7 mouse cellular contexts compared by ENCODE assay signal in genomic region chr3:87886004-87886365, GRCm38 (mm10). TPM values are rescaled to one million over a fixed set of nuclear protein-coding genes. Genes with fewer than 3 reads are reported as not detected.
DNase-seq lines count a peak whose midpoint lies in the region; ATAC-seq and TF ChIP-seq lines count a peak whose summit lies in the region.

No protein-coding gene starts in this region.

- H3K9me3 ChIP-seq in erythroblast, embryonic 14.5 days (ENCODE audit: control insufficient read depth, low read length): peaks cover 5% of the 10 kb centered on the region
- H3K9me3 ChIP-seq in intestine, postnatal 0 days (ENCODE audit: control insufficient read depth): no peaks in the 10 kb centered on the region
- no peaks in the 10 kb centered on the region for H3K9me3 ChIP-seq in midbrain, embryonic 13.5 days

- DNase-seq in layer of hippocampus, postnatal 10 days (ENCODE audit: low spot score in 2 of 2): peak; percentile 40 to 65
- DNase-seq in layer of hippocampus, adult 8-10 months (ENCODE audit: low spot score in 2 of 2): no peak

- H3K4me1 ChIP-seq in brown adipose tissue, adult 24 weeks (ENCODE audit: control insufficient read depth, insufficient read depth, insufficient read length, low read length): peaks cover 8% of the 10 kb centered on the region; the same call in 1 of the 2 replicates
- peaks cover 37% of the 10 kb centered on the region for H3K4me1 ChIP-seq in erythroblast, embryonic 14.5 days (ENCODE audit: control insufficient read depth)
- H3K4me1 ChIP-seq in intestine, postnatal 0 days (replicated peaks; ENCODE audit: control insufficient read depth, insufficient read depth, low read length): 0 out of 2 replicates have a peak, but pooled peaks cover 4% of the 10 kb centered on the region
- H3K4me1 ChIP-seq in midbrain, embryonic 13.5 days (replicated peaks): peaks cover 22% of the 10 kb centered on the region

- WGBS in intestine, postnatal 0 days: 12% methylated on average over 10 of the region's 10 CpGs
- WGBS in midbrain, embryonic 13.5 days: 15% methylated on average over 10 of the region's 10 CpGs

- H3K4me2 ChIP-seq in intestine, postnatal 0 days (replicated peaks; ENCODE audit: low read depth): peak overlapping the region; percentile 55
- peak overlapping the region; percentile 48 for H3K4me2 ChIP-seq in midbrain, embryonic 13.5 days (replicated peaks)

- H3K27ac ChIP-seq in brown adipose tissue, adult 24 weeks (replicated peaks; ENCODE audit: low read depth, low read length): no peak overlapping the region
- no peak overlapping the region for H3K27ac ChIP-seq in intestine, postnatal 0 days (ENCODE audit: low read depth, low read length)
- H3K27ac ChIP-seq in midbrain, embryonic 13.5 days: 0 out of 2 replicates have a peak overlapping the region, but pooled peaks have one; percentile 25

- peak overlapping the region; percentile 66 for H3K4me3 ChIP-seq in brown adipose tissue, adult 24 weeks (ENCODE audit: insufficient read depth, low read depth, low read length)
- H3K4me3 ChIP-seq in erythroblast, embryonic 14.5 days (replicated peaks): peak overlapping the region; percentile 100
- peak overlapping the region; percentile 84 for H3K4me3 ChIP-seq in intestine, postnatal 0 days (ENCODE audit: low read depth, low read length)
- peak overlapping the region; percentile 99 for H3K4me3 ChIP-seq in midbrain, embryonic 13.5 days (replicated peaks)

- TF ChIP-seq CTCF in intestine, postnatal 0 days (IDR thresholded peaks at IDR 0.05; ENCODE audit: low read depth): no peak

- H3K27me3 ChIP-seq in erythroblast, embryonic 14.5 days (ENCODE audit: control insufficient read depth): no peaks in the 10 kb centered on the region
- no peaks in the 10 kb centered on the region for H3K27me3 ChIP-seq in intestine, postnatal 0 days (replicated peaks; ENCODE audit: control insufficient read depth, insufficient read depth, low read length)
- no peaks in the 10 kb centered on the region for H3K27me3 ChIP-seq in midbrain, embryonic 13.5 days

- H3K9ac ChIP-seq in intestine, postnatal 0 days (ENCODE audit: low read depth, low read length): no peak overlapping the region
- no peak overlapping the region; the same call in 1 of the 2 replicates for H3K9ac ChIP-seq in midbrain, embryonic 13.5 days (replicated peaks)

- peaks cover 15% of the 10 kb centered on the region for H3K36me3 ChIP-seq in erythroblast, embryonic 14.5 days (ENCODE audit: control insufficient read depth)
- no peaks in the 10 kb centered on the region for H3K36me3 ChIP-seq in intestine, postnatal 0 days (ENCODE audit: control insufficient read depth, insufficient read depth)
- H3K36me3 ChIP-seq in midbrain, embryonic 13.5 days: no peaks in the 10 kb centered on the region

- ATAC-seq in intestine, postnatal 0 days: no peak
- no peak for ATAC-seq in midbrain, embryonic 13.5 days
- ATAC-seq in frontal cortex, adult (ENCODE audit: low TSS enrichment): no peak; the same call in 1 of the 2 replicates

RNA-seq across cellular contexts. Expression of gene Prcc, which starts 0.6 kb away (rescaled TPM):
- total RNA-seq in layer of hippocampus, postnatal 10 days (2021): 10 to 100 TPM; 62.3 to 66.4 TPM
- total RNA-seq in layer of hippocampus, adult 8-10 months (2022): 10 to 100 TPM; 53.2 to 58.8 (median 53.7) TPM
- polyA plus RNA-seq in brown adipose tissue, adult 24 weeks (2012; ENCODE audit: insufficient read depth, insufficient read length, missing spikeins): 25.6 and 28.7 TPM in 2 replicates
- polyA plus RNA-seq in erythroblast, embryonic 14.5 days (2012): 11.4 and 11.7 TPM in 2 replicates
- polyA plus RNA-seq in intestine, postnatal 0 days (2015; fragmentation: Nextera tagmentation; extraction: Ambion mirVana): 7.9 and 8.0 TPM in 2 replicates
- 13.8 and 15.6 TPM in 2 replicates for polyA plus RNA-seq in midbrain, embryonic 13.5 days (2015; fragmentation: Nextera tagmentation; extraction: Ambion mirVana)

RNA-seq across cellular contexts. Expression of gene Hdgf, which starts 20.1 kb away (rescaled TPM):
- total RNA-seq in layer of hippocampus, postnatal 10 days (2021): 100 to 1,000 TPM; 121 to 125 TPM
- total RNA-seq in layer of hippocampus, adult 8-10 months (2022): 100 to 1,000 TPM; 137 to 145 (median 140) TPM
- polyA plus RNA-seq in brown adipose tissue, adult 24 weeks (2012; ENCODE audit: insufficient read depth, insufficient read length, missing spikeins): 178 and 215 TPM in 2 replicates
- polyA plus RNA-seq in erythroblast, embryonic 14.5 days (2012): 86.9 and 109 TPM in 2 replicates
- 93.8 and 107 TPM in 2 replicates for polyA plus RNA-seq in intestine, postnatal 0 days (2015; fragmentation: Nextera tagmentation; extraction: Ambion mirVana)
- 125 and 176 TPM in 2 replicates for polyA plus RNA-seq in midbrain, embryonic 13.5 days (2015; fragmentation: Nextera tagmentation; extraction: Ambion mirVana)

RNA-seq across cellular contexts. Expression of gene Mrpl24, which starts 33.3 kb away (rescaled TPM):
- 10 to 100 TPM; 49.4 to 55.6 TPM for total RNA-seq in layer of hippocampus, postnatal 10 days (2021)
- 10 to 100 TPM; 58.6 to 59.7 (median 59.5) TPM for total RNA-seq in layer of hippocampus, adult 8-10 months (2022)
- polyA plus RNA-seq in brown adipose tissue, adult 24 weeks (2012; ENCODE audit: insufficient read depth, insufficient read length, missing spikeins): 158 and 172 TPM in 2 replicates
- 0.97 and 1.1 TPM in 2 replicates for polyA plus RNA-seq in erythroblast, embryonic 14.5 days (2012)
- 74.9 and 79.5 TPM in 2 replicates for polyA plus RNA-seq in intestine, postnatal 0 days (2015; fragmentation: Nextera tagmentation; extraction: Ambion mirVana)
- polyA plus RNA-seq in midbrain, embryonic 13.5 days (2015; fragmentation: Nextera tagmentation; extraction: Ambion mirVana): 69.1 and 72.1 TPM in 2 replicates

RNA-seq across cellular contexts. Expression of gene Sh2d2a, which starts 39.4 kb away (rescaled TPM):
- total RNA-seq in layer of hippocampus, postnatal 10 days (2021): not detected
- total RNA-seq in layer of hippocampus, adult 8-10 months (2022): not detected
- polyA plus RNA-seq in brown adipose tissue, adult 24 weeks (2012; ENCODE audit: insufficient read depth, insufficient read length, missing spikeins): not detected in 2 replicates
- 0.01 and 0.04 TPM in 2 replicates for polyA plus RNA-seq in erythroblast, embryonic 14.5 days (2012)
- 0.17 and 0.47 TPM in 2 replicates for polyA plus RNA-seq in intestine, postnatal 0 days (2015; fragmentation: Nextera tagmentation; extraction: Ambion mirVana)
- not detected in 2 replicates for polyA plus RNA-seq in midbrain, embryonic 13.5 days (2015; fragmentation: Nextera tagmentation; extraction: Ambion mirVana)

RNA-seq across cellular contexts. Expression of gene Isg20l2, which starts 44.1 kb away (rescaled TPM):
- total RNA-seq in layer of hippocampus, postnatal 10 days (2021): 10 to 100 TPM; 17.1 to 19.0 TPM
- total RNA-seq in layer of hippocampus, adult 8-10 months (2022): 10 to 100 TPM; 12.7 to 16.1 (median 15.1) TPM
- polyA plus RNA-seq in brown adipose tissue, adult 24 weeks (2012; ENCODE audit: insufficient read depth, insufficient read length, missing spikeins): 6.7 and 7.9 TPM in 2 replicates
- polyA plus RNA-seq in erythroblast, embryonic 14.5 days (2012): 0.25 and 0.26 TPM in 2 replicates
- polyA plus RNA-seq in intestine, postnatal 0 days (2015; fragmentation: Nextera tagmentation; extraction: Ambion mirVana): 13.9 and 14.1 TPM in 2 replicates
- polyA plus RNA-seq in midbrain, embryonic 13.5 days (2015; fragmentation: Nextera tagmentation; extraction: Ambion mirVana): 49.2 and 51.0 TPM in 2 replicates

Comparison
In these comparisons a context has a peak if more than half of its experiments do, and no peak if none do; other contexts are left out.
1. DNase-seq: peak in layer of hippocampus, postnatal 10 days (2 of 2); none in layer of hippocampus, adult 8-10 months (0 of 2).
2. RNA of gene Mrpl24, which starts 33.3 kb away (polyA plus RNA-seq): 158 to 172 TPM in brown adipose tissue, adult 24 weeks, 74.9 to 79.5 TPM in intestine, postnatal 0 days and 69.1 to 72.1 TPM in midbrain, embryonic 13.5 days; 0.97 to 1.1 TPM in erythroblast, embryonic 14.5 days; every median in the first group is over 10 times any median in the second.
3. Peak in every context shown above with its lines, with median percentiles within 50 percentile points of each other: H3K4me3 ChIP-seq.